ENCODE assay signal across 9 mouse cellular contexts in genomic region chr17:23661526-23661925, GRCm38 (mm10). TPM values are rescaled to one million over a fixed set of nuclear protein-coding genes. Genes with fewer than 3 reads are reported as not detected.
DNase-seq lines count a peak whose midpoint lies in the region; ATAC-seq and TF ChIP-seq lines count a peak whose summit lies in the region.
"Had no signal": no experiment of that assay in that cellular context is flagged by ENCODE, and none has a peak within 500 bp of the region (broad histone marks: within the 10 kb centered on the region; RNA-seq: fewer than 3 reads in every experiment).

No protein-coding gene starts in this region.

- TF ChIP-seq POLR2A in cortical plate, adult 2 months (IDR thresholded peaks at IDR 0.05; ENCODE audit: extremely low read depth, insufficient read depth, low read length) = no peak

- H3K9ac ChIP-seq in intestine, embryonic 15.5 days = no peak overlapping the region
- no peak overlapping the region for H3K9ac ChIP-seq in intestine, embryonic 16.5 days (ENCODE audit: low read depth, low read length)
- H3K9ac ChIP-seq in forebrain, embryonic 14.5 days (ENCODE audit: low read length) = no peak overlapping the region

- H3K27me3 ChIP-seq in intestine, embryonic 15.5 days (replicated peaks) = peaks cover 22% of the 10 kb centered on the region
- peaks cover 13% of the 10 kb centered on the region for H3K27me3 ChIP-seq in intestine, embryonic 16.5 days (replicated peaks; ENCODE audit: control insufficient read depth, insufficient read depth, low read length)
- peaks cover 52% of the 10 kb centered on the region for H3K27me3 ChIP-seq in E14TG2a.4 (ENCODE audit: insufficient read depth, low read length)
- peaks cover 34% of the 10 kb centered on the region for H3K27me3 ChIP-seq in forebrain, embryonic 14.5 days (replicated peaks; ENCODE audit: control insufficient read depth, insufficient read depth, low read length)

- H3K27ac ChIP-seq in intestine, embryonic 15.5 days = no peak overlapping the region
- no peak overlapping the region for H3K27ac ChIP-seq in intestine, embryonic 16.5 days (ENCODE audit: low read length)
- H3K27ac ChIP-seq in cortical plate, adult 2 months (ENCODE audit: insufficient read depth, low read length) = no peak overlapping the region
- H3K27ac ChIP-seq in forebrain, embryonic 14.5 days (ENCODE audit: low read depth, low read length) = no peak overlapping the region

- 0 out of 2 replicates have a peak overlapping the region, but pooled peaks have one; percentile 43 for H3K4me3 ChIP-seq in intestine, embryonic 15.5 days (replicated peaks)
- H3K4me3 ChIP-seq in intestine, embryonic 16.5 days (ENCODE audit: low read length) = no peak overlapping the region
- peak overlapping the region; percentile 8; the same call in 1 of the 2 replicates for H3K4me3 ChIP-seq in E14TG2a.4 (replicated peaks; ENCODE audit: low read length)
- H3K4me3 ChIP-seq in cortical plate, adult 2 months (ENCODE audit: insufficient read depth, low read length) = no peak overlapping the region
- H3K4me3 ChIP-seq in forebrain, embryonic 14.5 days (ENCODE audit: low read depth, low read length) = no peak overlapping the region

- peak overlapping the region; percentile 73 for H3K4me2 ChIP-seq in intestine, embryonic 15.5 days (replicated peaks)
- H3K4me2 ChIP-seq in intestine, embryonic 16.5 days (ENCODE audit: low read depth, low read length) = no peak overlapping the region
- H3K4me2 ChIP-seq in forebrain, embryonic 14.5 days (ENCODE audit: low read length) = no peak overlapping the region

- ATAC-seq in intestine, embryonic 15.5 days = no peak
- ATAC-seq in intestine, embryonic 16.5 days = no peak
- ATAC-seq in monocyte, adult 5-6 weeks (replicated peaks; ENCODE audit: insufficient number of reproducible peaks, low FRiP score, low TSS enrichment, poor library complexity, severe bottlenecking) = 0 out of 2 replicates have a peak, but pooled peaks have one; percentile 2
- ATAC-seq in forebrain, embryonic 14.5 days = no peak

- DNase-seq in urinary bladder, postnatal 4 days (ENCODE audit: low spot score in 2 of 2) = no peak
- DNase-seq in urinary bladder, postnatal 25 days (ENCODE audit: low spot score) = no peak
- no peak for DNase-seq in forebrain, embryonic 14.5 days (ENCODE audit: low spot score)

- no peaks in the 10 kb centered on the region for H3K9me3 ChIP-seq in intestine, embryonic 15.5 days
- no peaks in the 10 kb centered on the region for H3K9me3 ChIP-seq in intestine, embryonic 16.5 days (ENCODE audit: control insufficient read depth, low read length)
- H3K9me3 ChIP-seq in E14TG2a.4 (ENCODE audit: low read length) = no peaks in the 10 kb centered on the region
- no peaks in the 10 kb centered on the region for H3K9me3 ChIP-seq in forebrain, embryonic 14.5 days (replicated peaks; ENCODE audit: control insufficient read depth, low read length)

- WGBS in intestine, embryonic 15.5 days = 2% methylated on average over 9 of the region's 9 CpGs
- 3% methylated on average over 9 of the region's 9 CpGs for WGBS in intestine, embryonic 16.5 days
- 4% methylated on average over 9 of the region's 9 CpGs for WGBS in forebrain, embryonic 14.5 days

- H3K36me3 ChIP-seq in intestine, embryonic 15.5 days = no peaks in the 10 kb centered on the region; the same call in 1 of the 2 replicates
- H3K36me3 ChIP-seq in intestine, embryonic 16.5 days (ENCODE audit: control insufficient read depth, insufficient read depth, low read length) = no peaks in the 10 kb centered on the region
- peaks cover 13% of the 10 kb centered on the region for H3K36me3 ChIP-seq in E14TG2a.4 (ENCODE audit: insufficient read depth, low read length)
- H3K36me3 ChIP-seq in forebrain, embryonic 14.5 days (ENCODE audit: control insufficient read depth, insufficient read depth, low read length) = 0 out of 2 replicates have a peak, but pooled peaks cover 5% of the 10 kb centered on the region

- peaks cover 7% of the 10 kb centered on the region; the same call in 1 of the 2 replicates for H3K4me1 ChIP-seq in intestine, embryonic 15.5 days (replicated peaks)
- no peaks in the 10 kb centered on the region for H3K4me1 ChIP-seq in intestine, embryonic 16.5 days (ENCODE audit: control insufficient read depth, insufficient read depth, low read length)
- peaks cover 42% of the 10 kb centered on the region for H3K4me1 ChIP-seq in E14TG2a.4 (replicated peaks; ENCODE audit: low read depth, low read length)
- no peaks in the 10 kb centered on the region for H3K4me1 ChIP-seq in cortical plate, adult 2 months (ENCODE audit: control insufficient read depth, insufficient read depth, low read length)
- no peaks in the 10 kb centered on the region for H3K4me1 ChIP-seq in forebrain, embryonic 14.5 days (ENCODE audit: control insufficient read depth, insufficient read depth, low read length)

- TF ChIP-seq CTCF in E14TG2a.4 (conservative IDR thresholded peaks at IDR 0.05; ENCODE audit: low read length) = peak; percentile 88
- 0 out of 2 replicates have a peak, but pooled peaks have one; percentile 17 for TF ChIP-seq CTCF in cortical plate, adult 2 months (IDR thresholded peaks at IDR 0.05; ENCODE audit: extremely low read depth, insufficient read depth, low read length)

RNA-seq across cellular contexts. Expression of gene Bicdl2, which starts 1.2 kb away (rescaled TPM):
- 4.2 TPM in 2 replicates for polyA plus RNA-seq in intestine, embryonic 15.5 days (2015; fragmentation: Nextera tagmentation; extraction: Ambion mirVana)
- polyA plus RNA-seq in intestine, embryonic 16.5 days (2015; fragmentation: Nextera tagmentation; extraction: Ambion mirVana) = 5.8 and 6.5 TPM in 2 replicates
- 0.10 TPM in 1 of 2 replicates, not detected in the other for polyA plus RNA-seq in cortical plate, adult 2 months (2012; rRNA removed)
- 1.4 TPM in 1 of 3 replicates, not detected in the others for total RNA-seq in monocyte, adult 5-6 weeks (2017)
- polyA plus RNA-seq in forebrain, embryonic 14.5 days (2014; fragmentation: Nextera tagmentation; extraction: Ambion mirVana) = not detected in 2 replicates
- total RNA-seq: left cerebral cortex, postnatal 10 days had no signal

RNA-seq across cellular contexts. Expression of gene Hcfc1r1, which starts 11.9 kb away (rescaled TPM):
- polyA plus RNA-seq in intestine, embryonic 15.5 days (2015; fragmentation: Nextera tagmentation; extraction: Ambion mirVana) = 68.9 and 69.9 TPM in 2 replicates
- 81.0 and 87.3 TPM in 2 replicates for polyA plus RNA-seq in intestine, embryonic 16.5 days (2015; fragmentation: Nextera tagmentation; extraction: Ambion mirVana)
- polyA plus RNA-seq in cortical plate, adult 2 months (2012; rRNA removed) = 137 and 139 TPM in 2 replicates
- total RNA-seq in monocyte, adult 5-6 weeks (2017) = 36.7 to 49.3 TPM (median 38.3 TPM) in 3 replicates
- polyA plus RNA-seq in forebrain, embryonic 14.5 days (2014; fragmentation: Nextera tagmentation; extraction: Ambion mirVana) = 107 and 112 TPM in 2 replicates

RNA-seq across cellular contexts. Expression of gene Thoc6, which starts 12.2 kb away (rescaled TPM):
- polyA plus RNA-seq in intestine, embryonic 15.5 days (2015; fragmentation: Nextera tagmentation; extraction: Ambion mirVana) = 43.0 and 43.2 TPM in 2 replicates
- polyA plus RNA-seq in intestine, embryonic 16.5 days (2015; fragmentation: Nextera tagmentation; extraction: Ambion mirVana) = 42.4 and 46.1 TPM in 2 replicates
- 8.5 and 8.8 TPM in 2 replicates for polyA plus RNA-seq in cortical plate, adult 2 months (2012; rRNA removed)
- 20.3 to 21.9 TPM (median 21.2 TPM) in 3 replicates for total RNA-seq in monocyte, adult 5-6 weeks (2017)
- 43.8 and 45.9 TPM in 2 replicates for polyA plus RNA-seq in forebrain, embryonic 14.5 days (2014; fragmentation: Nextera tagmentation; extraction: Ambion mirVana)

RNA-seq across cellular contexts. Expression of gene Tnfrsf12a, which starts 15.7 kb away (rescaled TPM):
- polyA plus RNA-seq in intestine, embryonic 15.5 days (2015; fragmentation: Nextera tagmentation; extraction: Ambion mirVana) = 24.2 and 24.8 TPM in 2 replicates
- 19.3 and 22.8 TPM in 2 replicates for polyA plus RNA-seq in intestine, embryonic 16.5 days (2015; fragmentation: Nextera tagmentation; extraction: Ambion mirVana)
- polyA plus RNA-seq in cortical plate, adult 2 months (2012; rRNA removed) = 2.7 and 4.2 TPM in 2 replicates
- 29.6 to 37.5 TPM (median 33.9 TPM) in 3 replicates for total RNA-seq in monocyte, adult 5-6 weeks (2017)
- 2.6 and 2.9 TPM in 2 replicates for polyA plus RNA-seq in forebrain, embryonic 14.5 days (2014; fragmentation: Nextera tagmentation; extraction: Ambion mirVana)

RNA-seq across cellular contexts. Expression of gene Mmp25, which starts 16.4 kb away (rescaled TPM):
- polyA plus RNA-seq in intestine, embryonic 15.5 days (2015; fragmentation: Nextera tagmentation; extraction: Ambion mirVana) = 0.69 and 0.79 TPM in 2 replicates
- 0.64 and 0.70 TPM in 2 replicates for polyA plus RNA-seq in intestine, embryonic 16.5 days (2015; fragmentation: Nextera tagmentation; extraction: Ambion mirVana)
- polyA plus RNA-seq in cortical plate, adult 2 months (2012; rRNA removed) = 0.23 and 0.28 TPM in 2 replicates
- total RNA-seq in monocyte, adult 5-6 weeks (2017) = 0.29 to 4.9 TPM (median 3.0 TPM) in 3 replicates
- 0.62 and 0.90 TPM in 2 replicates for polyA plus RNA-seq in forebrain, embryonic 14.5 days (2014; fragmentation: Nextera tagmentation; extraction: Ambion mirVana)

Comparison
In these comparisons a context has a peak if more than half of its experiments do, and no peak if none do; other contexts are left out.
1. H3K4me3 ChIP-seq: peak in intestine, embryonic 15.5 days (single experiment) and E14TG2a.4 (single experiment); none in intestine, embryonic 16.5 days (single experiment), cortical plate, adult 2 months (single experiment) and forebrain, embryonic 14.5 days (single experiment).